8 mouse cellular contexts compared by ENCODE assay signal in genomic region chr12:52132256-52132655, GRCm38 (mm10). TPM values are rescaled to one million over a fixed set of nuclear protein-coding genes. Genes with fewer than 3 reads are reported as not detected.
DNase-seq lines count a peak whose midpoint lies in the region; ATAC-seq and TF ChIP-seq lines count a peak whose summit lies in the region.

No protein-coding gene starts in this region.

- no peak overlapping the region for H3K9ac ChIP-seq in stomach, embryonic 14.5 days (replicated peaks; ENCODE audit: low read depth, low read length)
- H3K9ac ChIP-seq in stomach, postnatal 0 days (ENCODE audit: low read length), result no peak overlapping the region
- H3K9ac ChIP-seq in intestine, embryonic 14.5 days (ENCODE audit: low read length), result no peak overlapping the region

- WGBS in stomach, embryonic 14.5 days, result 12% methylated on average over 10 of the region's 10 CpGs
- WGBS in stomach, postnatal 0 days, result 24% methylated on average over 10 of the region's 10 CpGs
- 9% methylated on average over 10 of the region's 10 CpGs for WGBS in intestine, embryonic 14.5 days
- 87% methylated on average over 10 of the region's 10 CpGs for WGBS in thymus, adult 2 months

- TF ChIP-seq CTCF in stomach, postnatal 0 days (IDR thresholded peaks at IDR 0.05; ENCODE audit: low read depth), result no peak
- no peak for TF ChIP-seq CTCF in thymus, adult 2 months (IDR thresholded peaks at IDR 0.05; ENCODE audit: borderline replicate concordance, control insufficient read depth, extremely low read depth, insufficient read depth, low read length, poor library complexity)

- no peaks in the 10 kb centered on the region for H3K9me3 ChIP-seq in stomach, embryonic 14.5 days (ENCODE audit: control insufficient read depth, low read depth, low read length)
- no peaks in the 10 kb centered on the region for H3K9me3 ChIP-seq in stomach, postnatal 0 days (ENCODE audit: control insufficient read depth, low read length)
- H3K9me3 ChIP-seq in intestine, embryonic 14.5 days (ENCODE audit: control insufficient read depth, low read length), result no peaks in the 10 kb centered on the region

- H3K4me1 ChIP-seq in stomach, embryonic 14.5 days (ENCODE audit: control insufficient read depth, insufficient read depth, low read length), result no peaks in the 10 kb centered on the region
- no peaks in the 10 kb centered on the region for H3K4me1 ChIP-seq in stomach, postnatal 0 days (replicated peaks; ENCODE audit: control insufficient read depth, insufficient read depth)
- H3K4me1 ChIP-seq in intestine, embryonic 14.5 days (replicated peaks; ENCODE audit: control insufficient read depth, insufficient read depth, low read length), result peaks cover 3% of the 10 kb centered on the region; the same call in 1 of the 2 replicates
- no peaks in the 10 kb centered on the region for H3K4me1 ChIP-seq in thymus, adult 2 months (replicated peaks; ENCODE audit: control insufficient read depth, insufficient read depth, low read length)

- H3K27me3 ChIP-seq in stomach, embryonic 14.5 days (ENCODE audit: control insufficient read depth, insufficient read depth, low read length), result no peaks in the 10 kb centered on the region
- no peaks in the 10 kb centered on the region for H3K27me3 ChIP-seq in stomach, postnatal 0 days (ENCODE audit: control insufficient read depth, insufficient read depth, low read length)
- no peaks in the 10 kb centered on the region for H3K27me3 ChIP-seq in intestine, embryonic 14.5 days (replicated peaks; ENCODE audit: control insufficient read depth, insufficient read depth, low read length)
- no peaks in the 10 kb centered on the region for H3K27me3 ChIP-seq in thymus, adult 2 months (ENCODE audit: control insufficient read depth, insufficient read depth, low read length)

- no peak for TF ChIP-seq POLR2A in thymus, adult 2 months (IDR thresholded peaks at IDR 0.05; ENCODE audit: control insufficient read depth, extremely low read depth, insufficient read depth, low read length, poor library complexity)

- peak; percentile 36 to 58 for DNase-seq in adrenal gland, adult (ENCODE audit: inconsistent age in 2 of 2, low spot score in 1 of 2)
- no peak for DNase-seq in adrenal gland, postnatal 4 days (ENCODE audit: low spot score in 2 of 2)
- no peak for DNase-seq in stomach, postnatal 0 days (ENCODE audit: low spot score)
- peak; percentile 63 for DNase-seq in intestine, embryonic 14.5 days (ENCODE audit: low spot score)
- peak; percentile 54 for DNase-seq in mesoderm, embryonic 11.5 days (ENCODE audit: low read depth, low spot score)
- DNase-seq in thymus, adult 2 months, result no peak
- DNase-seq in natural killer cell, adult 2 months (ENCODE audit: low spot score in 2 of 2), result no peak

- H3K4me3 ChIP-seq in stomach, embryonic 14.5 days (ENCODE audit: low read depth, low read length), result no peak overlapping the region
- H3K4me3 ChIP-seq in stomach, postnatal 0 days (ENCODE audit: low read depth, low read length), result no peak overlapping the region
- H3K4me3 ChIP-seq in intestine, embryonic 14.5 days (ENCODE audit: low read depth, low read length), result no peak overlapping the region
- no peak overlapping the region for H3K4me3 ChIP-seq in thymus, adult 2 months (ENCODE audit: control insufficient read depth, insufficient read depth, low read length)

- no peak for ATAC-seq in stomach, embryonic 14.5 days (ENCODE audit: insufficient number of reproducible peaks, insufficient read depth, low FRiP score, low read depth)
- no peak for ATAC-seq in stomach, postnatal 0 days (ENCODE audit: low FRiP score, low TSS enrichment)
- ATAC-seq in intestine, embryonic 14.5 days (replicated peaks; ENCODE audit: low FRiP score, low TSS enrichment, low read depth), result no peak

- TF ChIP-seq EP300 in stomach, postnatal 0 days (optimal IDR thresholded peaks at IDR 0.05), result no peak

- peak overlapping the region; percentile 44; the same call in 1 of the 2 replicates for H3K27ac ChIP-seq in stomach, embryonic 14.5 days (ENCODE audit: low read length)
- no peak overlapping the region for H3K27ac ChIP-seq in stomach, postnatal 0 days (replicated peaks)
- H3K27ac ChIP-seq in intestine, embryonic 14.5 days (ENCODE audit: low read depth), result no peak overlapping the region
- H3K27ac ChIP-seq in thymus, adult 2 months (ENCODE audit: control insufficient read depth, insufficient read depth, low read length), result no peak overlapping the region

- no peak overlapping the region; the same call in 1 of the 2 replicates for H3K4me2 ChIP-seq in stomach, embryonic 14.5 days (replicated peaks; ENCODE audit: low read depth, low read length)
- no peak overlapping the region for H3K4me2 ChIP-seq in stomach, postnatal 0 days (replicated peaks; ENCODE audit: low read depth)
- peak overlapping the region; percentile 29; the same call in 1 of the 2 replicates for H3K4me2 ChIP-seq in intestine, embryonic 14.5 days (ENCODE audit: low read length)

- H3K36me3 ChIP-seq in stomach, embryonic 14.5 days (ENCODE audit: control insufficient read depth, insufficient read depth, low read length), result no peaks in the 10 kb centered on the region
- H3K36me3 ChIP-seq in stomach, postnatal 0 days (ENCODE audit: control insufficient read depth, insufficient read depth, low read length), result no peaks in the 10 kb centered on the region
- H3K36me3 ChIP-seq in intestine, embryonic 14.5 days (ENCODE audit: control insufficient read depth, insufficient read depth, low read length), result no peaks in the 10 kb centered on the region
- no peaks in the 10 kb centered on the region for H3K36me3 ChIP-seq in thymus, adult 2 months (ENCODE audit: control insufficient read depth, insufficient read depth, low read length)

RNA-seq across cellular contexts. Expression of gene Nubpl, which starts 34.7 kb away (rescaled TPM):
- total RNA-seq in adrenal gland, postnatal 4 days (2021), result 10 to 100 TPM; 15.4 to 15.9 TPM
- polyA plus RNA-seq in stomach, embryonic 14.5 days (2014; fragmentation: Nextera tagmentation; extraction: Ambion mirVana), result 14.9 and 15.8 TPM in 2 replicates
- polyA plus RNA-seq in stomach, postnatal 0 days (2015; fragmentation: Nextera tagmentation; extraction: Ambion mirVana), result 6.1 and 6.6 TPM in 2 replicates
- 12.8 and 15.5 TPM in 2 replicates for polyA plus RNA-seq in intestine, embryonic 14.5 days (2014; fragmentation: Nextera tagmentation; extraction: Ambion mirVana)
- 0.84 and 0.89 TPM in 2 replicates for polyA plus RNA-seq in thymus, adult 2 months (2012; rRNA removed)

Comparison
In these comparisons a context has a peak if more than half of its experiments do, and no peak if none do; other contexts are left out.
1. DNase-seq: peak in adrenal gland, adult (2 of 2), intestine, embryonic 14.5 days (single experiment) and mesoderm, embryonic 11.5 days (single experiment); none in adrenal gland, postnatal 4 days (0 of 2), stomach, postnatal 0 days (single experiment), thymus, adult 2 months (single experiment) and natural killer cell, adult 2 months (0 of 2).